Mouse (Mus musculus): ENCODE data around the gene Olfr761.

- TF ChIP-seq GATA1 (IDR thresholded peaks at IDR 0.05; ENCODE audit: low read length) (no peak), TAL1 (IDR thresholded peaks at IDR 0.05; ENCODE audit: low read length) (no peak)
Measured at GRCm38 (mm10) chr17:37952979-37953378, at the start of gene Olfr761.
